Mouse (Mus musculus) left cerebral cortex, adult 8-10 months (tissue): ENCODE measurements around the gene Gm49711. TPM values are rescaled to one million over a fixed set of nuclear protein-coding genes. Genes with fewer than 3 reads are reported as not detected.
"Not testable (repeated sequence)": the region's sequence is repeated elsewhere in the genome, so short reads cannot be mapped to it uniquely, and the experiment has no call there.

ENCODE experiments used
- DNase-seq, 2 experiments: peaks; one replicate each; pipeline ENCODE4 v3.0.0; 2022; ENCODE audit warnings: low spot score in 2 of 2
- total RNA-seq, 4 experiments: library from RNA; stranded (reverse); gene quantifications; 2 replicates each; pipeline ENCODE4 v1.2.4; 2022

Gm49711 gene
- total RNA-seq, 4 experiments from 2014 or later = 0.41 TPM; not detected in 3

DNA sequence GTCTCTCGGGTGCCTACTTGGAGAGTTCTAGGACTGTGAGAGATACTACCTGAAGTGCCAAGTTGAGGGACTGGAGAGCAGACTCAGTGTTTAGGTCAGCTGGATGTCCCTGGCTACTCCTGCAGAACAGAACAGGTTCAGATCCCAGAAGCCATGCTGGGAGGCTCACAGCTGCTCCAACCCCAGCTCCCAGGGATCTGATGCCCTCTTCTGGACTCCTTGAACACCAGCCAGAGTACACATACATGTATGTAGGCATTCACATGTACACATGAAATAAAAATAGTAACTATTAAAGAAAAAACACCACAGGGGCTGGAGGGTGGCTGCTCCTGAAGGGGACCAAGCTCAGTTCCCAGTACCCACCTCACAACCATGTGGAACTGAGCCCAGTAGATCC, 119.6 kb downstream of the Gm49711 start:
- DNase-seq = no peak

DNA sequence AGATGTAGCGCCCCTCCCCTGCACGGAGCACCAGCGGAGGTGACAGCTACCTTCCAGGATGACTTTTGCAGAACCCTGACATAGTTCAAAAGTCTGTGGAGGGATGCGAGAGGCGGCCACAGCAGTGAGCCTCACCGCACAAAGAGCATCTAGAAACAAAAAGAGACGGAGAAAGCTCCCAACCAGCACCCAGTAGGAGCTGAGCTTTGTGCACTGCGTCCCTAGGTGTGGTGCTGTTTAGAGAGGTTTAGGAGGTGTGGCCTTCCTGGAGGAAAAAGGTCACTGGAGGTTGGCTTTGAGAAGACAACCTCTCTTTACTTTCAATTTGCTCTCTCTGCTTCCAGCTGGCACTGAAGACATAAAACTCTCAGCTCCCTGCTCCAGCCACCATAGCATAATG, 121.2 kb downstream of the Gm49711 start:
- no peak for DNase-seq

DNA sequence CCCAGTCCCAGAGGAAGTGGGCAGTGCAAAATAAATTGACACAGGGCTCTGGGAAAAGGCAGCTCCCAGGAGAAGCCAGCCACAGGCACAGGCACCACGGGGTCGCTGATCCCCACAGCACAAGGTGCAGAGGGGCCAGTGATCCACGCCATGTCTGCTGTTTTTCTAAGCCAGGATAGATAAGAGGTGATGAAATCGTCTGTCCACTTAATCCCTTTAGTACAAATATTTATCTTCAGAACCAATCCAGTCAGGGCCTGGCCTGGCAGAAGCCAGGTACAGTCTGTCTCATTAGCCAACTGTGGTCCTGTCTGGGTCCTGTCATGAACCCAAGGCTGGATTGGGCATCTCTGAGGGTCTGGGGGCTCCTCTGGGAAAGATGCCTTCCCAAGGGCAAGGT, 125.4 kb downstream of the Gm49711 start:
- no peak for DNase-seq

DNA sequence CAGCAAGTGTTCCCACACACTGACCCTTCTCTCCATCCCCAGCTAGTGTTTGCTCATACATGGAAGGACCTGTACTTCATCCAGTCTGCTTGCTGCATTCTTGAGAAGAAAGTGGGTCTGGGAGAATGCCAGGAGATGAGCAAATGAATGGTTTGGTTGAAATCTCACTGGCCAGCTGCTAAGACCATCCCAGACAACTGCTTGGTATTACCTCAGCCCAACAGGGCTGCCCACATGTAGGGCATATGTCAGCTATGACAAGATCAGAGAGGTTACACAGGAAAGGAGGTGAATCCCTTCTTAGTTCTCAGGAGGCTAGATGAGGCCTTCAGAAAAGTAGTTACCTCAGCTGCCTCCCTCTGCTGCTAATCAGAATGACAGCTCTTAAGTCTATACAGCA, 132.5 kb downstream of the Gm49711 start:
- no peak for DNase-seq

DNA sequence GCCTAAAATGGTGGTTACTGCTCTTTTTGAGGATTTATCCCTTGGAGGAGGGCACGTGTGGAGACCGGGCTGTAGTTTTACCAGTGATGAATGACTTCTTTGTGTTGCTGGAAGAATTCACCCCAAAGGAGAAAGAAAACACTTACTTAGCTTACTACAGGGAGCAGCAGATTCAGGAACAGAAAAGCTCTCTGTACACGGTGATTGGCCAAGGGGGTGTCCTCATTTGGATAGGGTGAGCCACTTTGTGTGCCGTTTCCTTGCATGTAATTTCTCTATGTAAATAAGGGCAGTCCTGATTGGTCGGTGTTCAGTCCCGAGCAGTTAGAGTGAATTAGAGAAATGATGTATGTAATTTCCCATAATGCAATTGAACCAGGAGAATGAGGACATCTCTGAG, 137.0 kb downstream of the Gm49711 start:
- DNase-seq = no peak

DNA sequence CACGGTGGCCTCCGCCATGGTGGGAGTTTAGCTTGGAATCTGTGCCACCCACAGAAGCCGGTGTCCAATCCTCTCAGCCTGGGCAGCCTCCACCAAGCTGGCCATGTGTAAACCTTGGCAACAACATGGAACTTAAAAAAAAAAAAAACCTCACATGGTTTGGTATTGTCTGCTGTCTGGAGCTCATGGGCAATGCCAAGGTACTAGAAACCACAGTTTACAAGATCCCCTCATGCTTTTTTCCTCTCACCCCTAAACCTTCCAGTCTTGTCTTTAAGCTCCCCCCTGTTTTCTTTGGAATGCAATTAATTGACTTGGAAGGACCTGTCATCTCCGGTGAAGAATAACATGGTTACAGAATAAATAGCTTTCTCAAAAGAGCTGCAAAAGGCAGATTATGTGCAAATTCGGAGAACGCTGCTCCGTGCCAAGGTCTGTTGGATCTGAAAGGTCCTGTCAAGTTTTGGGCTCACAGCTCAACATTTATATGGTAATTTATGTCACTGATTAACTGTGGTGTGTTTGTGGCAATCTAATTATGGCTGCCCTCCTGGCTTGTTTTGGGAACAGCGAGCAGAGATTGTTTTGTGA, 138.7 kb downstream of the Gm49711 start:
- no peak for DNase-seq

DNA sequence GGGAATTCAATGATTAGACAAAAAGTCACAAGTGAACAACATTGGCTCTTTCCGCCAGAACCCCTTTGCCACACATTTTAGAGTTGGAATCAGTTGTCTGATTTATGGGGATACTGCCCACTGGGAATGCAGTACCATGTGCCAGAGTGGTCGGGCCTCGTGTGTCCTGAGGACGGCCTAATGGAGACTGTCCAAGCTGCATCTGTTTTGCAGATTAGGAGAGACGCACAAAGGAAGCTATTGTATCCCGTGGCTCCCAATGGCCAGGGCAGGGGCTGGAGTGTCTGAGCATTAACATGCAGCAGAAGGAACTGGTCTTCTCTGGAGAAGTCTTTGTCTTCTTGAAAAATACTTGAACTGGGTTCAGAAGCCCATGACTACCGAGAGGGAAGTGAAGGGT, 142.5 kb downstream of the Gm49711 start:
- DNase-seq = peak in 1 of 2 experiments; percentile 18

DNA sequence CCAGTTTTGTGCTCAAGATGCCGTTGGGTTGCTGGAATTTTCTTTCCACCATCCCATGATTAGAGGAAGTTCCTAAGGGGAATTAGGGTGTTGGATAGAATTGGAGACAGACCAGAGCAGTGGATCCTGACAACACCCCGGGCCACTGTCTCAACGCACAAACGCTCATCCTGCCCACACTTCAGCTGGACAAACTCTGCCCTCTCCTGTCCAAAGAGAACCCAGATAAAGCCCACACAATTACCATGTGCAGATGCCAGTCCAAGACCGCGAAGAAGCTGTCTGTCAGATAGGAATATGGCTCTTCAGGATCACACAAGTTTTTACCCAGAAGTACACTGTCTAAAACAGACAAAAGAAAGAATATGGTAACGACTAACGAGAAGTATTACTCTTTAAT, 145.5 kb downstream of the Gm49711 start:
- no peak for DNase-seq

DNA sequence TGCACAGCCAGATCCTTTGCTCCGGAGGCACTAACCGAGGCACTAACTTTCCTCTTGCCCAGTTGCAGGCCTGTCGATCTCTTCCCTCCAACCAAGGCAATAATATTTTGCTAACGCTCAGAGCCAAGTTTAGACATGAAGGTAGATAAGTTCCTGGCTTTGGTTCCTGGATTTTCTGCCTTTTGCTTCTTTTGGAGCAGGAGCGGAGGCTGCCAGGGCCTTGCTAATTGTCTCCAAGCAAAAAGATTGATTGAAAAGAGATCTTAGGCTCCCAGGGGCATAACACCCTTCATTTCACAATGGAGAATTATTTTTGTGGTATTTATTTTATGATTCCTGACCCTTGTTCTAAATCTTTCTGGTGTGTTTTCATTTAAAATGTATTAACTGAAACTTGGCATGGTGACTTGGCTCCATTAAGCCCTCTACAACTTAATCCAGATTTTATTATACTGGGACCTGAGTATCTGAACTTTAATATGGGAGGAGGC, 151.2 kb downstream of the Gm49711 start:
- DNase-seq = no peak

DNA sequence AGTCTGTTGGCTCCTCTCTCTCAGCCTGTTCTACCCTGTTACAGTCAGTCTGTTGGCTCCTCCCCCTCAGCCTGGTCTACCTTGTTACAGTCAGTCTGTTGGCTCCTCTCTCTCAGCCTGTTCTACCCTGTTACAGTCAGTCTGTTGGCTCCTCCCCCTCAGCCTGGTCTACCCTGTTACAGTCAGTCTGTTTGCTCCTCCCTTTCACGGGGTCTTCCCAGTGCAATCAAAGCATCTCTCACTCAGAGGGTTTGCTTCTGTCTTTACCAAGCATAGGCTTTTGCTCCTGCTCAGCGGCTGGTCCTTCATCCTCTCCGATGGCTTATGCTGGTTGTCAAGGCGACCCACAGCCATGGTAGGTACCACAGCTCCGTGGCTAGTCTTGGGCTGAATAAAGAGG, 152.2 kb downstream of the Gm49711 start:
- DNase-seq = not testable (repeated sequence)

DNA sequence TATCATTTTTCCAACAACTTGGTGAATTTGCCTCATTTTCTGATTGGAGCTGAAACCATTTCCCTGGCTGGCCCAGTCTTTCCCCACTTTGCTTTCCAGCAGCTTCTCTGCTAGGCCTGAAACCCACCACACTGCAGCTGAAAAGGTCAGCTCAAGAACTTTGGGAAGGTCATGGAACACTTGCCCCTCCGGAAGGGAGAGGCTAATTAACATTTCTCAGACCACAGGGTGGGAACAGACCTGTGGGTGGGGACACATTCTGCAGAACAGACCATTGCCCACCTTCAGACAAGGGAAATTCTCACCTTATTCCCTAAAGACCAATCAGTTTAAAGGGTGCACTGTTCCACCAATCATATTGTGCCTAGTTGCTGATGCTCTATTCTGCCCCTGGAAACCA, 155.8 kb downstream of the Gm49711 start:
- not testable (repeated sequence) for DNase-seq

DNA sequence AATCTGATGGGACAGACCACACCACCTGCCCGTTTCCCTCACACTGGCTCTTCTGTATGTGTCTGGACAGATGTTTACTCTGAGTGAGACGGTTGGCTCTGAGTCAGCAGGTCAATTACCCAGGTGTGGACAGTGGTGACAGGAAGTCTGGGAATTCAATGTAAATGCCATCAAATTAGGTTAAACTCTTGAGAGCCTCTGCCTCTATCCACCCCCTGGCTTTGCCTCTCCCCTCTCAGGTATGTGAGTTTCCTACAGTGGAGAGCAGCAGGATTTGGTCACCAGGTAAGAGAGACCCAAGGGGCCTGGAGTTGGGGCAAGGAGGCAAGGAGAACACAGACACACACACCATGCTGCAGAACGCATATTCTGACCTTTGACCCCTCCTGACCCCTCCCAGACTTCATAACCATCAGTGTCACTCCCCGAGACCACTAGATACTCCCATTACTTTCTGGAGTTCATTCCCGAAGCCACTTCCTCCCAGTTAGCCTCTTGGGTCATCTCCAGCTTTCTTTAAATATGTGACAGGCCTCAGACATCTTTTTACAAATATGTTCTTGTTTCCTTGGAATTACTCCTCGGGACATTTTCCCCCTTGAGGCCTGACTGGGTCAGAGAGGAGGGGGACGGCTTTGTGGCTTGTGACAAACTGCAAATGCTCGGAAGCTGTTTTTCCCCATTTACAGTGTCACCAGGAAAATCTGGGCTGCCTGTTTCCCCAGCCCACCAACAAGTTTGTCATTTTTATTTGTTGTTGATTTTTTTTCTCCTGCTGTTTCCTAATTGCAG, 157.7 kb downstream of the Gm49711 start:
- no peak for DNase-seq

DNA sequence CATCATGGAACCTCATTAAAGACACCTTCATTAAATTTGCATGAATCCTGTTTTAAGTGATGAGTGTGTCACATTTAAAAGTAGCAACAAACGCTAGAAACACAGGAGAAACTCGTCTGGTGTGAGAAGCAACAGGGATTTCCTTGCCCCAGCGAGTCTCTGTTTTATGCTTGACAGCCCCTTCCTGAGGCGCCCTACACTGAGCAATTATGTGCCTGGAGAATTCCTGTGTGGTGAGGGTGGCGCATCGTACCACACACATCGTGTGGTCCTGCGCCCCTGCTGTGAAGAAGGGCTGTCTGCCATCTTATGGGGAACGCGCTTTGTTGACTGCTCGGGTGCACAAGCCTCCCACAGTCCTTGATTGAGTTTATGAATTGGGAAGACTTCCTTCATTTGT, 162.6 kb downstream of the Gm49711 start:
- DNase-seq = no peak

DNA sequence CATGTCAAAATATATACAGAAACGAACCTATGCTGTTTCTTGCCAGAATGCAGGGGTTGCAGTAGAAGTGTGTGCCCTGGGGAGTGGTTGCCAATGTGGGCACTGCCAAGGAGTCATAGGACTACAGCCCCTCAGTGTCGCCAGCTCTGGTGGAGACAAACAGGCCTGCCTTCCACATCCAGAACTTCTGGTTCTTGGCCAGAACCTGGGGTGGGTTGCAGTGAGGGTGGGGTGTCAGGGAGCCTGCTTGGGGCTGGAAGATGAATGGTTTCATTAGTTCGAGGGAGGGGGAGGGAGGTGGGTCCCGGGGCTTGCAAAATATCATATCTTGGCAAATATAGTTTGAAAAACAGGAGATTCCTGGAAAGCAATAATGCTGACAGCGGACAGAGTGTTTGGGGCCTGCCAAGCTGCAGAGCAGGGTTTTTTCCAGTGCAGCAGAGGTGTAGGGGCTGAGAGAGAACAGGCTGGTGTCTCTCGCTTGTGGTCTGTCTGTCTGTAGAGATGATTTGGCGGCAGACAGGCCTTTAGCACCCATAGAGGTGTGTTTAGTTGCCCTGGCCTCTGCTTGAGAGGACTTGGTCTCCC, 170.3 kb downstream of the Gm49711 start:
- no peak for DNase-seq

DNA sequence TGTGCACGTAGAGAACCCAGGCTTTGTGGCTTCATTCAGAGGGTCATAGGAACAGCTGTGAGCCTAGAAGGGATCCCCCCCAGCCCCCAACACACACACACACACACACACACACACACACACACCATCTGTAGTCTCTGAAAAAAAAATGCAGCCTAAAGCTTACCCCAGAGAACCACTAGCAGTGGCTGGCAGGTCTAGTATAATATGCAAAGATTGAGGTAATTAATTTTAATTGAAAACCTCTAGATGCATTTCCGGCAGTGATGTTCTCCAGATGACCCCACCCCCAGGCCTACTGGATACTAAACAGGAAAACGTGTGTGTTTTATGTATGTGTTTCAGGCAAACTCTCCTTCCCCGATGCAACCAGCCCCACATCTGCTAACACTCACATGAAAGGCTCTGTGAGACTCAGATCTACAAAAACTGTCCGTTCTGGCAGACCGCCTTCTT, 172.4 kb downstream of the Gm49711 start:
- DNase-seq = no peak

DNA sequence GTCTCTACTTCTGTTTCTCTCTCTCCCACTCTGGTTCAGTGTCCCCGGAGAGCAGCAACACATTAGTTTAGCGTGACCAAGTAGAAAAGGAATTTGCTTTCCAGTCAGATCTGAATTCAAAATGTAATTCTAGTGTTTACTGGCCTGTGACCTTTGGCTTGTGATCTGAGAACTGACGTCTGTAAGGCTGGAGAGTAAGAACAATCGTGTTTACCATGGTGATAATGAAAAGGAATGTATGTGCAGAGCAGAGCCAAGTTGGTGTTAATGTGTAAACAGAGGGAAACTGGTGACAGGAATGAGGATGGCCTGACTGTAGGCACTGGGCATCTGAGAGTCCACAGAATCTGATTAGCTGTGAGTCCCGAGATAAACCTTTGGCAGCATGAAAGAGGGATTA, 176.4 kb downstream of the Gm49711 start:
- DNase-seq = no peak

DNA sequence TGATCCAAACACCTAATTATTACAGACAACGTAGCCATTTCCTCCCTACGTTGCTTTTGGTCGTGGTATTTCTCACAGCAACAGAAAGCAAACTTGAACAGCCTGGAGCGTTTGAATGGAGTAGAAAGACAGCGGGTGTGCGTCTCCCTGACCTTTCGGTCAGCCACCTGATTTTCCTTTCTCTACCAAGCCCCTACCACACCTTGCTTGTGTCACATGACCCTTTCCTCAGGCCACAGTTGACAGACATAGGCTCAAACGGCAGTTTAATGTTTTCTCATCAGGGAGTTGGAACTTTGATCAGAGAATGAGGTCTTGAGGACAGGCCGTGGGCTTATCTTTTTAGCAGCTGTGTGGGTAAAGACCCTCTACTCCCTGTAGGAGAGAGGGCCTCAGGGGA, 177.1 kb downstream of the Gm49711 start:
- no peak for DNase-seq

Other genes starting within 250 kb of the Gm49711 start
- gene Mrps6, start within 50 bp of the Gm49711 start, total RNA-seq = 10 to 100 TPM; 41.9 to 50.8 (median 44.4) TPM
- gene Slc5a3, start within 50 bp of the Gm49711 start, total RNA-seq = 10 to 100 TPM; 19.4 to 37.5 (median 30.1) TPM
- gene Kcne2, start 234.1 kb downstream of the Gm49711 start, total RNA-seq = 1 to 10 TPM in 1 of 4 experiments, under 1 TPM in 2, not detected in 1; 0.21 to 2.5 (median 0.66) TPM
- gene Smim11, start 243.0 kb downstream of the Gm49711 start, total RNA-seq = 10 to 100 TPM; 17.2 to 27.5 (median 17.9) TPM